Mouse (Mus musculus): ENCODE measurements around the gene Pcdh15.

- TF ChIP-seq GATA1 (IDR thresholded peaks at IDR 0.05; ENCODE audit: borderline replicate concordance, low read length): no peak
- TF ChIP-seq FLI1 (IDR thresholded peaks at IDR 0.05; ENCODE audit: low read length): no peak
Measured at GRCm38 (mm10) chr10:74123421-74123820, 1024.3 kb downstream of the Pcdh15 start.
